Comparison of ENCODE assay signal across 9 mouse cellular contexts in genomic region chr3:82250796-82251261, GRCm38 (mm10).
DNase-seq lines count a peak whose midpoint lies in the region; ATAC-seq lines count a peak whose summit lies in the region.
"Had no signal": no experiment of that assay in that cellular context is flagged by ENCODE, and none has a peak within 500 bp of the region (broad histone marks: within the 10 kb centered on the region; RNA-seq: fewer than 3 reads in every experiment).

No protein-coding gene starts in this region.

- ATAC-seq in hindbrain, embryonic 14.5 days (ENCODE audit: low FRiP score): peak; percentile 65
- ATAC-seq in midbrain, embryonic 15.5 days (replicated peaks): peak; percentile 78

- no peaks in the 10 kb centered on the region for H3K27me3 ChIP-seq in hindbrain, embryonic 14.5 days (ENCODE audit: control insufficient read depth, insufficient read depth, low read length)
- no peaks in the 10 kb centered on the region for H3K27me3 ChIP-seq in hindbrain, embryonic 10.5 days (ENCODE audit: insufficient read depth, poor library complexity, severe bottlenecking)
- H3K27me3 ChIP-seq in midbrain, embryonic 15.5 days (replicated peaks): no peaks in the 10 kb centered on the region

- H3K36me3 ChIP-seq in hindbrain, embryonic 14.5 days (replicated peaks; ENCODE audit: control insufficient read depth, insufficient read depth): no peaks in the 10 kb centered on the region
- H3K36me3 ChIP-seq in hindbrain, embryonic 10.5 days: no peaks in the 10 kb centered on the region
- H3K36me3 ChIP-seq in midbrain, embryonic 15.5 days (replicated peaks): no peaks in the 10 kb centered on the region

- peak overlapping the region; percentile 86 for H3K27ac ChIP-seq in hindbrain, embryonic 14.5 days
- H3K27ac ChIP-seq in hindbrain, embryonic 10.5 days: no peak overlapping the region
- peak overlapping the region; percentile 77 for H3K27ac ChIP-seq in midbrain, embryonic 15.5 days

- 55% methylated on average over 3 of the region's 3 CpGs for WGBS in hindbrain, embryonic 14.5 days
- WGBS in hindbrain, embryonic 10.5 days: 80% methylated on average over 3 of the region's 3 CpGs
- 38% methylated on average over 3 of the region's 3 CpGs for WGBS in midbrain, embryonic 15.5 days

- no peak overlapping the region for H3K9ac ChIP-seq in hindbrain, embryonic 14.5 days
- 0 out of 2 replicates have a peak overlapping the region, but pooled peaks have one; percentile 19 for H3K9ac ChIP-seq in midbrain, embryonic 15.5 days

- H3K4me3 ChIP-seq in hindbrain, embryonic 14.5 days (replicated peaks; ENCODE audit: low read length): no peak overlapping the region
- no peak overlapping the region for H3K4me3 ChIP-seq in hindbrain, embryonic 10.5 days
- H3K4me3 ChIP-seq in midbrain, embryonic 15.5 days: no peak overlapping the region
- H3K4me3 ChIP-seq: megakaryocyte, embryonic 14.5 days had no signal

- H3K4me1 ChIP-seq in hindbrain, embryonic 14.5 days (replicated peaks; ENCODE audit: control insufficient read depth, insufficient read depth, low read length): peaks cover 19% of the 10 kb centered on the region
- H3K4me1 ChIP-seq in hindbrain, embryonic 10.5 days (replicated peaks): no peaks in the 10 kb centered on the region
- peaks cover 15% of the 10 kb centered on the region for H3K4me1 ChIP-seq in midbrain, embryonic 15.5 days
- H3K4me1 ChIP-seq: megakaryocyte, embryonic 14.5 days had no signal

- no peaks in the 10 kb centered on the region for H3K9me3 ChIP-seq in hindbrain, embryonic 14.5 days (ENCODE audit: control insufficient read depth, low read length)
- H3K9me3 ChIP-seq in hindbrain, embryonic 10.5 days: no peaks in the 10 kb centered on the region
- no peaks in the 10 kb centered on the region for H3K9me3 ChIP-seq in midbrain, embryonic 15.5 days
- H3K9me3 ChIP-seq: megakaryocyte, embryonic 14.5 days had no signal

- H3K4me2 ChIP-seq in hindbrain, embryonic 14.5 days (replicated peaks): peak overlapping the region; percentile 30
- peak overlapping the region; percentile 21 for H3K4me2 ChIP-seq in midbrain, embryonic 15.5 days

- DNase-seq in hindbrain, embryonic 14.5 days (ENCODE audit: low spot score): peak; percentile 51
- no peak for DNase-seq in hindbrain, embryonic 10.5 days (ENCODE audit: low spot score)
- DNase-seq in frontal cortex, postnatal 10 days (ENCODE audit: low spot score in 2 of 2): peak; percentile 37 to 59
- peak; percentile 58 for DNase-seq in layer of hippocampus, adult 11-12 months (ENCODE audit: low spot score)
- DNase-seq in thymus, postnatal 4 days: no peak
- DNase-seq in embryo, embryonic 11 days: no peak
- no peak for DNase-seq in spleen, postnatal 14 days (ENCODE audit: low spot score in 2 of 2)

Comparison
In these comparisons a context has a peak if more than half of its experiments do, and no peak if none do; other contexts are left out.
1. DNase-seq: peak in hindbrain, embryonic 14.5 days (single experiment), frontal cortex, postnatal 10 days (2 of 2) and layer of hippocampus, adult 11-12 months (single experiment); none in hindbrain, embryonic 10.5 days (single experiment), thymus, postnatal 4 days (single experiment), embryo, embryonic 11 days (single experiment) and spleen, postnatal 14 days (0 of 2).